Mouse (Mus musculus): ENCODE measurements around the gene Wscd1. TPM values are rescaled to one million over a fixed set of nuclear protein-coding genes. Genes with fewer than 3 reads are reported as not detected.
"Not testable (repeated sequence)": the region's sequence is repeated elsewhere in the genome, so short reads cannot be mapped to it uniquely, and the experiment has no call there.

Gene Wscd1
- polyA plus RNA-seq, 1 experiment from 2014 or later, result 0.76 TPM

- CTCF ChIA-PET, result interaction anchor here (0.6 kb wide), 1 partner anchor 11 kb away, joined by 3 read pairs; no protein-coding TSS in a partner anchor
- POLR2A ChIA-PET, result no interaction called here
- no peak for ATAC-seq
- peaks cover 15% of the 10 kb centered on the region for H3K27me3 ChIP-seq
- in situ Hi-C loops (cut with MboI; ENCODE audit: low pct_unique_long_range_greater_than_20kb), result no loop called here
- no peak for TF ChIP-seq CTCF (IDR thresholded peaks at IDR 0.05)
- no peak for DNase-seq (ENCODE audit: low read depth, low spot score)
These were observed 58.8 kb downstream of the Wscd1 start for GRCm38 (mm10) chr11:71808521-71808920.

- ATAC-seq (no peak), DNase-seq (ENCODE audit: low read depth, low spot score) (no peak)
- in situ Hi-C loops (cut with MboI; ENCODE audit: low pct_unique_long_range_greater_than_20kb), result no loop called here
- H3K27me3 ChIP-seq, result peaks cover 7% of the 10 kb centered on the region
- ChIA-PET POLR2A (no interaction called here), CTCF (no interaction called here)
- no peak for TF ChIP-seq CTCF (IDR thresholded peaks at IDR 0.05)
These were observed 62.1 kb downstream of the Wscd1 start for GRCm38 (mm10) chr11:71811828-71812227.

GRCm38 (mm10) chr11:71812921-71813320 lies 63.2 kb downstream of the Wscd1 start:
- ATAC-seq (no peak), DNase-seq (ENCODE audit: low read depth, low spot score) (no peak)
- H3K27me3 ChIP-seq, result no peaks in the 10 kb centered on the region
- no peak for TF ChIP-seq CTCF (IDR thresholded peaks at IDR 0.05)
- ChIA-PET CTCF (no interaction called here), POLR2A (no interaction called here)
- in situ Hi-C loops (cut with MboI; ENCODE audit: low pct_unique_long_range_greater_than_20kb), result no loop called here

GRCm38 (mm10) chr11:71814511-71814910 lies 64.8 kb downstream of the Wscd1 start:
- DNase-seq (ENCODE audit: low read depth, low spot score) (no peak), ATAC-seq (no peak)
- TF ChIP-seq CTCF (IDR thresholded peaks at IDR 0.05), result no peak
- in situ Hi-C loops (cut with MboI; ENCODE audit: low pct_unique_long_range_greater_than_20kb), result no loop called here
- no peaks in the 10 kb centered on the region for H3K27me3 ChIP-seq
- ChIA-PET CTCF (no interaction called here), POLR2A (no interaction called here)

GRCm38 (mm10) chr11:71815326-71815725 lies 65.6 kb downstream of the Wscd1 start:
- DNase-seq (ENCODE audit: low read depth, low spot score) (no peak), ATAC-seq (no peak)
- TF ChIP-seq CTCF (IDR thresholded peaks at IDR 0.05), result no peak
- POLR2A ChIA-PET, result no interaction called here
- CTCF ChIA-PET, result no interaction called here
- no peaks in the 10 kb centered on the region for H3K27me3 ChIP-seq
- in situ Hi-C loops (cut with MboI; ENCODE audit: low pct_unique_long_range_greater_than_20kb), result no loop called here

- in situ Hi-C loops (cut with MboI; ENCODE audit: low pct_unique_long_range_greater_than_20kb), result no loop called here
- ChIA-PET POLR2A (no interaction called here), CTCF (no interaction called here)
- DNase-seq (ENCODE audit: low read depth, low spot score), result no peak
- H3K27me3 ChIP-seq, result no peaks in the 10 kb centered on the region
- TF ChIP-seq CTCF (IDR thresholded peaks at IDR 0.05), result no peak
- ATAC-seq, result no peak
These were observed 67.2 kb downstream of the Wscd1 start for GRCm38 (mm10) chr11:71816918-71817317.

- CTCF ChIA-PET, result no interaction called here
- POLR2A ChIA-PET, result no interaction called here
- no peak for DNase-seq (ENCODE audit: low read depth, low spot score)
- TF ChIP-seq CTCF (IDR thresholded peaks at IDR 0.05), result no peak
- no peak for ATAC-seq
- in situ Hi-C loops (cut with MboI; ENCODE audit: low pct_unique_long_range_greater_than_20kb), result no loop called here
- H3K27me3 ChIP-seq, result no peaks in the 10 kb centered on the region
These were observed 67.6 kb downstream of the Wscd1 start for GRCm38 (mm10) chr11:71817341-71817740.

GRCm38 (mm10) chr11:71818111-71818510 lies 68.4 kb downstream of the Wscd1 start:
- H3K27me3 ChIP-seq, result no peaks in the 10 kb centered on the region
- in situ Hi-C loops (cut with MboI; ENCODE audit: low pct_unique_long_range_greater_than_20kb), result no loop called here
- DNase-seq (ENCODE audit: low read depth, low spot score) (no peak), ATAC-seq (no peak)
- TF ChIP-seq CTCF (IDR thresholded peaks at IDR 0.05), result no peak
- POLR2A ChIA-PET, result no interaction called here
- CTCF ChIA-PET, result no interaction called here

- DNase-seq (ENCODE audit: low read depth, low spot score) (no peak), ATAC-seq (no peak)
- ChIA-PET POLR2A (no interaction called here), CTCF (no interaction called here)
- no peaks in the 10 kb centered on the region for H3K27me3 ChIP-seq
- in situ Hi-C loops (cut with MboI; ENCODE audit: low pct_unique_long_range_greater_than_20kb), result no loop called here
- no peak for TF ChIP-seq CTCF (IDR thresholded peaks at IDR 0.05)
These were observed 70.2 kb downstream of the Wscd1 start for GRCm38 (mm10) chr11:71819901-71820300.

GRCm38 (mm10) chr11:71820847-71821246 lies 71.1 kb downstream of the Wscd1 start:
- in situ Hi-C loops (cut with MboI; ENCODE audit: low pct_unique_long_range_greater_than_20kb), result no loop called here
- DNase-seq (ENCODE audit: low read depth, low spot score) (no peak), ATAC-seq (no peak)
- POLR2A ChIA-PET, result no interaction called here
- no peaks in the 10 kb centered on the region for H3K27me3 ChIP-seq
- no peak for TF ChIP-seq CTCF (IDR thresholded peaks at IDR 0.05)
- CTCF ChIA-PET, result no interaction called here

- H3K27me3 ChIP-seq; DNase-seq (ENCODE audit: low read depth, low spot score); POLR2A ChIA-PET; CTCF ChIA-PET; ATAC-seq; in situ Hi-C loops (cut with MboI; ENCODE audit: low pct_unique_long_range_greater_than_20kb): not testable (repeated sequence)
These were observed 71.8 kb downstream of the Wscd1 start for GRCm38 (mm10) chr11:71821526-71821925.

- ATAC-seq (no peak), DNase-seq (ENCODE audit: low read depth, low spot score) (no peak)
- ChIA-PET POLR2A (no interaction called here), CTCF (no interaction called here)
- TF ChIP-seq CTCF (IDR thresholded peaks at IDR 0.05), result no peak
- in situ Hi-C loops (cut with MboI; ENCODE audit: low pct_unique_long_range_greater_than_20kb), result no loop called here
- H3K27me3 ChIP-seq, result no peaks in the 10 kb centered on the region
These were observed 72.3 kb downstream of the Wscd1 start for GRCm38 (mm10) chr11:71822031-71822430.
